ENCODE assay signal across 8 mouse cellular contexts in the genomic region with DNA sequence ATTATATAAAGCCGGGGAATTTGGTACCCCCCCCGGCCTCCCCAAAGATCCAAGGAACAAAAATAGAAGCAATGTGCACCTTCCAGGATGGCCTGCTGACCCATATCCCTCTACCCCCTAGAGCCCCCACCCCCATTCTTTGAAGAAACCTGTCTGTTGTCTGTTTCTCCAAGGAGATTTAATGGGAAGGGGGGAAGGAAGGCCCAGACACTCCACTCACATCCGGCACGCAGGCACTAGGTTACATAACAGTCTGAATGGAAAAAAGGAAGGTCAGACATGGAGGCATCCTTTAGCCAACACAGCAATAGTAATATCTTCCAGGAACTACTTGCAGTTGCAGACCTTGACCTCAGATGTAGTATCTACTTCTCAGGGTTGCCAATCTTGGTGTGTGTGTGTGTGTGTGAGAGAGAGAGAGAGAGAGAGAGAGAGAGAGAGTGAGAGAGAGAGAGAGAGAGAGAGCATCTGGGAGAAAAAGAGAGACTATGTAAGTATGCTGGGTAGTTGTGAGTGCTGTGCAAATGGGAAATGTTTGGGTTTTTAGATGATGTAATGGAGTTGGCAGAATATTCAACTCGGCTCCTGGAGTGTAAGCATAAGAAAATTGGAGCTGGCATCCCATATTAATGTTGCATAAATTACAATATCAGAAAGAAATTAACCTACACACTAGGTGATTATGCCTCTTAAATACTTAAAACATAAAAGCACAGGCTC. TPM values are rescaled to one million over a fixed set of nuclear protein-coding genes. Genes with fewer than 3 reads are reported as not detected.
DNase-seq lines count a peak whose midpoint lies in the region; ATAC-seq and TF ChIP-seq lines count a peak whose summit lies in the region.

No protein-coding gene starts in this region.

- no peak overlapping the region for H3K9ac ChIP-seq in midbrain, embryonic 11.5 days (ENCODE audit: low read length)
- no peak overlapping the region for H3K9ac ChIP-seq in intestine, postnatal 0 days (ENCODE audit: low read depth, low read length)

- peak overlapping the region; percentile 89; the same call in 1 of the 2 replicates for H3K4me2 ChIP-seq in midbrain, embryonic 11.5 days
- 0 out of 2 replicates have a peak overlapping the region, but pooled peaks have one; percentile 92 for H3K4me2 ChIP-seq in intestine, postnatal 0 days (replicated peaks; ENCODE audit: low read depth)

- no peaks in the 10 kb centered on the region for H3K36me3 ChIP-seq in midbrain, embryonic 11.5 days (ENCODE audit: control insufficient read depth, insufficient read depth, low read length)
- H3K36me3 ChIP-seq in midbrain, embryonic 10.5 days: no peaks in the 10 kb centered on the region
- no peaks in the 10 kb centered on the region for H3K36me3 ChIP-seq in intestine, postnatal 0 days (ENCODE audit: control insufficient read depth, insufficient read depth)

- peaks cover 12% of the 10 kb centered on the region for H3K4me1 ChIP-seq in midbrain, embryonic 11.5 days (ENCODE audit: control insufficient read depth, insufficient read depth, low read length)
- H3K4me1 ChIP-seq in midbrain, embryonic 10.5 days: peaks cover 42% of the 10 kb centered on the region
- no peaks in the 10 kb centered on the region for H3K4me1 ChIP-seq in intestine, postnatal 0 days (replicated peaks; ENCODE audit: control insufficient read depth, insufficient read depth, low read length)

- no peak for TF ChIP-seq CTCF in intestine, postnatal 0 days (IDR thresholded peaks at IDR 0.05; ENCODE audit: low read depth)

- no peaks in the 10 kb centered on the region for H3K27me3 ChIP-seq in midbrain, embryonic 11.5 days (ENCODE audit: control insufficient read depth, insufficient read depth, low read length)
- H3K27me3 ChIP-seq in midbrain, embryonic 10.5 days (ENCODE audit: low read depth, poor library complexity, severe bottlenecking): peaks cover 19% of the 10 kb centered on the region
- peaks cover 10% of the 10 kb centered on the region; the same call in 1 of the 2 replicates for H3K27me3 ChIP-seq in intestine, postnatal 0 days (replicated peaks; ENCODE audit: control insufficient read depth, insufficient read depth, low read length)

- peak; percentile 58 for DNase-seq in cerebellum, adult 11-12 months
- no peak for DNase-seq in midbrain, embryonic 11.5 days (ENCODE audit: low spot score, missing footprints)
- no peak for DNase-seq in midbrain, embryonic 10.5 days (ENCODE audit: low spot score)
- DNase-seq in skeletal muscle tissue, adult 2 months (ENCODE audit: low read depth, low spot score): peak; percentile 61
- no peak for DNase-seq in natural killer cell, adult 2 months (ENCODE audit: low spot score in 2 of 2)
- no peak for DNase-seq in layer of hippocampus, adult 8-10 months (ENCODE audit: low spot score in 2 of 2)

- WGBS in midbrain, embryonic 11.5 days: 61% methylated on average over 5 of the region's 5 CpGs
- WGBS in midbrain, embryonic 10.5 days: 58% methylated on average over 5 of the region's 5 CpGs
- 42% methylated on average over 5 of the region's 5 CpGs for WGBS in intestine, postnatal 0 days

- H3K9me3 ChIP-seq in midbrain, embryonic 11.5 days (ENCODE audit: control insufficient read depth, low read length): no peaks in the 10 kb centered on the region
- no peaks in the 10 kb centered on the region for H3K9me3 ChIP-seq in midbrain, embryonic 10.5 days (replicated peaks)
- no peaks in the 10 kb centered on the region for H3K9me3 ChIP-seq in intestine, postnatal 0 days (ENCODE audit: control insufficient read depth)

- H3K27ac ChIP-seq in midbrain, embryonic 11.5 days (ENCODE audit: low read depth, low read length): no peak overlapping the region
- H3K27ac ChIP-seq in midbrain, embryonic 10.5 days (replicated peaks): no peak overlapping the region
- no peak overlapping the region for H3K27ac ChIP-seq in intestine, postnatal 0 days (ENCODE audit: low read depth, low read length)

- no peak for ATAC-seq in cerebellum, adult (ENCODE audit: insufficient number of reproducible peaks, low FRiP score, low TSS enrichment)
- ATAC-seq in midbrain, embryonic 11.5 days (ENCODE audit: low FRiP score): no peak
- no peak for ATAC-seq in intestine, postnatal 0 days

- H3K4me3 ChIP-seq in midbrain, embryonic 11.5 days (ENCODE audit: low read depth, low read length): no peak overlapping the region
- no peak overlapping the region for H3K4me3 ChIP-seq in midbrain, embryonic 10.5 days
- no peak overlapping the region for H3K4me3 ChIP-seq in intestine, postnatal 0 days (ENCODE audit: low read depth, low read length)

RNA-seq across cellular contexts. Expression of a gene that starts 2.6 kb away (rescaled TPM):
- 3.9 and 4.3 TPM in 2 replicates for polyA plus RNA-seq in midbrain, embryonic 11.5 days (2014; fragmentation: Nextera tagmentation; extraction: Ambion mirVana)
- polyA plus RNA-seq in midbrain, embryonic 10.5 days (2016; fragmentation: Nextera tagmentation; extraction: Ambion mirVana): 4.1 and 4.9 TPM in 2 replicates
- polyA plus RNA-seq in intestine, postnatal 0 days (2015; fragmentation: Nextera tagmentation; extraction: Ambion mirVana): 4.7 and 6.1 TPM in 2 replicates
- total RNA-seq in layer of hippocampus, adult 8-10 months (2022): 10 to 100 TPM; 35.1 to 41.5 (median 36.6) TPM

Comparison
In these comparisons a context has a peak if more than half of its experiments do, and no peak if none do; other contexts are left out.
1. DNase-seq: peak in cerebellum, adult 11-12 months (single experiment) and skeletal muscle tissue, adult 2 months (single experiment); none in midbrain, embryonic 11.5 days (single experiment), midbrain, embryonic 10.5 days (single experiment), natural killer cell, adult 2 months (0 of 2) and layer of hippocampus, adult 8-10 months (0 of 2).